Mouse (Mus musculus) liver, embryonic 14.5 days (tissue): Measurements from ENCODE around the gene Ube2h. TPM values are rescaled to one million over a fixed set of nuclear protein-coding genes. Genes with fewer than 3 reads are reported as not detected.
"Not testable (repeated sequence)": the region's sequence is repeated elsewhere in the genome, so short reads cannot be mapped to it uniquely, and the experiment has no call there.

Experiments used
- ATAC-seq: fragments of 200-750 bp; cut with Nextera tagmentation; 2 replicates; pipeline ENCODE4 v1.8.0; 2017; ENCODE audit warnings: moderate number of reproducible peaks, mild to moderate bottlenecking, moderate library complexity; ENCODE audit not compliant: insufficient read depth
- DNase-seq, 3 experiments: peaks; one replicate each; pipeline ENCODE4 v3.0.0-alpha.2; 2012 to 2013; ENCODE audit warnings: low read depth in 3 of 3, low spot score in 3 of 3
- H3K27ac ChIP-seq: fragments of 300-500 bp; sonication (generic); 2 replicates; pipeline ENCODE4 v1.5.1; 2014; ENCODE audit warnings: moderate library complexity, mild to moderate bottlenecking, control low read depth, inconsistent platforms
- H3K27me3 ChIP-seq: fragments of 300-500 bp; sonication (generic); 2 replicates; pipeline ENCODE4 v1.6.1; 2014; ENCODE audit warnings: mild to moderate bottlenecking, low read length, moderate library complexity; ENCODE audit not compliant: control insufficient read depth, insufficient read depth
- H3K36me3 ChIP-seq: fragments of 300-500 bp; sonication (generic); replicated peaks from 2 replicates; pipeline ENCODE4 v1.6.1; 2014; ENCODE audit warnings: low read depth; ENCODE audit not compliant: control insufficient read depth, insufficient read depth
- H3K4me1 ChIP-seq, 2 experiments: fragments of 200-500 bp in 1 of 2; fragments of 300-500 bp in 1 of 2; sonication (generic) in 1 of 2; replicated peaks; 2 replicates each; pipeline ENCODE4 v1.6.1; 2012 to 2014; ENCODE audit warnings: antibody characterized with exemption in 1 of 2, inconsistent platforms in 1 of 2, low read length in 1 of 2; ENCODE audit not compliant: control insufficient read depth in 2 of 2, insufficient read depth in 2 of 2
- H3K4me2 ChIP-seq: fragments of 300-500 bp; sonication (generic); 2 replicates; pipeline ENCODE4 v1.6.1; 2014; ENCODE audit warnings: low read depth, mild to moderate bottlenecking, control low read depth, moderate library complexity
- H3K4me3 ChIP-seq, 2 experiments: fragments of 200-500 bp in 1 of 2; fragments of 300-500 bp in 1 of 2; sonication (generic) in 1 of 2; 2 replicates each; pipeline ENCODE4 v1.5.1; 2012 to 2014; ENCODE audit warnings: low read depth in 2 of 2, low read length in 2 of 2, mild to moderate bottlenecking in 2 of 2, control low read depth in 1 of 2, inconsistent platforms in 1 of 2, moderate library complexity in 1 of 2; ENCODE audit not compliant: insufficient read depth in 1 of 2
- H3K9ac ChIP-seq: fragments of 300-500 bp; sonication (generic); replicated peaks from 2 replicates; pipeline ENCODE4 v1.6.1; 2014; ENCODE audit warnings: mild to moderate bottlenecking, control low read depth, moderate library complexity
- H3K9me3 ChIP-seq: fragments of 300-500 bp; sonication (generic); 2 replicates; pipeline ENCODE4 v1.6.1; 2016; ENCODE audit warnings: low read length, mixed read lengths; ENCODE audit not compliant: control insufficient read depth
- CTCF ChIP-seq: IDR thresholded peaks from 2 replicates; pipeline ENCODE4 v1.5.1; 2016; ENCODE audit warnings: antibody characterized with exemption, low read depth, control low read depth
- EP300 ChIP-seq: IDR thresholded peaks from 2 replicates; pipeline ENCODE4 v1.6.1; 2016; ENCODE audit warnings: antibody characterized with exemption, low read depth
- WGBS: fragments of 180-500 bp; shearing (Covaris S2); extraction: QIAGEN DNeasy Blood & Tissue Kit; methylation state at CpG from one replicate; pipeline ENCODE4 v1.1.7; 2014; ENCODE audit not compliant: insufficient replicate concordance; 5-methylcytosine and 5-hydroxymethylcytosine counted together
- polyA plus RNA-seq, 2 experiments: library from polyadenylated mRNA; depleted of rRNA in 1 of 2; stranded (reverse) in 1 of 2; unstranded in 1 of 2; fragments of >200 nt; fragmentation: Nextera tagmentation in 1 of 2; extraction: Ambion mirVana in 1 of 2; gene quantifications; 2 replicates each; pipeline versions ENCODE4 v1.2.1 to v1.2.3; 2012 to 2014

Ube2h gene
- polyA plus RNA-seq, 2 experiments, result 18.7 to 27.4 TPM

- Histone ChIP-seq H3K4me2 (no peak overlapping the region), H3K36me3 (peaks cover 3% of the 10 kb centered on the region), H3K27ac (no peak overlapping the region), H3K4me1 (peaks cover 0 to 4% of the 10 kb centered on the region in 2 experiments; a peak in 2 of 4 replicates), H3K9me3 (no peaks in the 10 kb centered on the region), H3K4me3 (no peak overlapping the region), H3K27me3 (no peaks in the 10 kb centered on the region), H3K9ac (no peak overlapping the region)
- 67% methylated on average over 16 of the region's 16 CpGs for WGBS
- TF ChIP-seq CTCF (no peak), EP300 (no peak)
- ATAC-seq (no peak), DNase-seq (no peak)
Measured at GRCm38 (mm10) chr6:30211641-30212455, 92.5 kb downstream of the Ube2h start.

- no peaks in the 10 kb centered on the region for H3K27me3 ChIP-seq
- H3K4me2 ChIP-seq, result no peak overlapping the region
- no peak overlapping the region for H3K4me3 ChIP-seq
- no peaks in the 10 kb centered on the region for H3K9me3 ChIP-seq
- DNase-seq, result peak; percentile 43 to 57 (median 52)
- peaks cover 0 to 4% of the 10 kb centered on the region in 2 experiments; a peak in 2 of 4 replicates for H3K4me1 ChIP-seq
- no peak overlapping the region for H3K9ac ChIP-seq
- TF ChIP-seq CTCF (peak; percentile 97), EP300 (no peak)
- ATAC-seq, result 0 out of 2 replicates have a peak, but pooled peaks have one; percentile 12
- peaks cover 3% of the 10 kb centered on the region for H3K36me3 ChIP-seq
- H3K27ac ChIP-seq, result no peak overlapping the region
- WGBS, result 33% methylated on average over 5 of the region's 5 CpGs
Measured at GRCm38 (mm10) chr6:30210788-30211187, 93.6 kb downstream of the Ube2h start.

GRCm38 (mm10) chr6:30208844-30209243 is 95.5 kb downstream of the Ube2h start:
- H3K9me3 ChIP-seq, result no peaks in the 10 kb centered on the region
- DNase-seq (no peak), ATAC-seq (no peak)
- TF ChIP-seq EP300, result no peak
- TF ChIP-seq CTCF, result no peak
- WGBS, result 66% methylated on average over 4 of the region's 4 CpGs
- no peaks in the 10 kb centered on the region for H3K27me3 ChIP-seq
- peaks cover 0 to 4% of the 10 kb centered on the region in 2 experiments; a peak in 2 of 4 replicates for H3K4me1 ChIP-seq
- H3K9ac ChIP-seq, result no peak overlapping the region
- no peak overlapping the region for H3K4me3 ChIP-seq
- no peak overlapping the region for H3K4me2 ChIP-seq
- H3K36me3 ChIP-seq, result peaks cover 3% of the 10 kb centered on the region
- H3K27ac ChIP-seq, result no peak overlapping the region

DNA sequence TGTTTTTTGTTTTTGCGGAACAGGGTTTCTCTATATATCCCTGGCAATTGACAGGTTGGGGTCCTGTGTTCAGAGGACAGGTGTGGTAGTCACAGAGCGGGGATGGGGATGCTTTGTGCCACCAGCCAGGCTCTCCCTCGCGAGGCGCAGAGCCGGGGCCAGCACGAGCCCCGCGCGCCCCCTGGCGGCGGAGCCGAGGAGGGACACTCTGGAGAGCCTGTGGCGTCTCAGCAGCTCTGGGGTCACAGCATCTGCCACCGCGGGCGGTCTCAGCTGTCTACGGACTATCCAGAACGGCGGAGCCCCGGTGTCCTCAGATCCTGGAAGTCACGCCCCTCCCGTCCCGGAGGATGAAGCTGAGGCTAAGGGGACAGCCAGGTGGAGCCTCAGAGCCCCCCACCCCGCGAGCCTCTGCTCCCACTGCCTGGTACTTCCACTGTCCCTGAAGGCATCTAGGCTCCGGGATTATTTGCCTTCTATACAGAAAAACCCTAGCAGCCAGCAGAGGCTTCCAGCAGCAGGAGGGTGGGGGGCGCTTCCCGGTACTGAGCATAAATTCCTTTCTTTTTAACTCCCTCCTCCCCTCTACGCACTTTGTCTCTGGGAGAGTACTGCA is 98.6 kb downstream of the Ube2h start:
- H3K27me3 ChIP-seq, result no peaks in the 10 kb centered on the region
- no peaks in the 10 kb centered on the region for H3K36me3 ChIP-seq
- 8% methylated on average over 30 of the region's 30 CpGs for WGBS
- H3K9me3 ChIP-seq, result no peaks in the 10 kb centered on the region
- no peak overlapping the region for H3K9ac ChIP-seq
- no peak overlapping the region for H3K27ac ChIP-seq
- H3K4me1 ChIP-seq, result peaks cover 0 to 4% of the 10 kb centered on the region in 2 experiments; a peak in 2 of 4 replicates
- ATAC-seq (peak; percentile 68), DNase-seq (peak; percentile 22 to 39 (median 35))
- TF ChIP-seq CTCF (peak; percentile 93), EP300 (no peak)
- peak overlapping the region; percentile 32 for H3K4me2 ChIP-seq
- no peak overlapping the region for H3K4me3 ChIP-seq

DNA sequence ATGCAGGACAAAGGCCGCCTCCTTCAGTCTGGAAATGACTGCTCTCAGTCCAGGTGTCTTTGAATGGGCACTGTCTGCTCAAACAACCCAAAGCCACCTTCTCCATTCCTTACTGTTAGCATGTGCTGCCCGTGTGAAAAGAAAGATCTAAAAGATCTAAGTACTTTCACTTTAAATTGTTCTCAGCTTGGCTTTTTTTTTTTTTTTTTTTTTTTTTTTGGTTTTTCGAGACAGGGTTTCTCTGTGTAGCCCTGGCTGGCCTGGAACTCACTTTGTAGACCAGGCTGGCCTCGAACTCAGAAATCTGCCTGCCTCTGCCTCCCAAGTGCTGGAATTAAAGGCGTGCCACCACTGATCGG is 99.2 kb downstream of the Ube2h start:
- H3K36me3 ChIP-seq, H3K27me3 ChIP-seq, H3K27ac ChIP-seq, DNase-seq, ATAC-seq, H3K9ac ChIP-seq, H3K9me3 ChIP-seq, H3K4me3 ChIP-seq, H3K4me1 ChIP-seq: not testable (repeated sequence)
- 64% methylated on average over 5 of the region's 6 CpGs for WGBS
- H3K4me2 ChIP-seq, result peak overlapping the region; percentile 32
